Mouse (Mus musculus) E14TG2a.4 (cell line): ENCODE measurements around the gene Fkbp15.
A peak's percentile ranks its signal among the peaks of the same experiment; 100 is the strongest.

Experiments used
- H3K27me3 ChIP-seq: 2 replicates; pipeline ENCODE4 v1.6.1; 2014; ENCODE audit warnings: low read length, control low read depth; ENCODE audit not compliant: insufficient read depth
- H3K36me3 ChIP-seq: 2 replicates; pipeline ENCODE4 v1.6.1; 2014; ENCODE audit warnings: low read length, control low read depth; ENCODE audit not compliant: insufficient read depth
- H3K4me1 ChIP-seq: replicated peaks from 2 replicates; pipeline ENCODE4 v1.6.1; 2014; ENCODE audit warnings: low read depth, low read length, control low read depth
- H3K4me3 ChIP-seq: replicated peaks from 2 replicates; pipeline ENCODE4 v1.5.1; 2014; ENCODE audit warnings: mild to moderate bottlenecking, low read length
- H3K9me3 ChIP-seq: 2 replicates; pipeline ENCODE4 v1.6.1; 2014; ENCODE audit warnings: low read length, control low read depth
- CTCF ChIP-seq: conservative IDR thresholded peaks from 2 replicates; pipeline ENCODE4 v1.5.1; 2014; ENCODE audit warnings: low read length
- NANOG ChIP-seq: IDR thresholded peaks from 2 replicates; pipeline ENCODE4 v1.6.1; 2014; ENCODE audit warnings: borderline replicate concordance, low read length, mixed read lengths
- POU5F1 ChIP-seq: IDR thresholded peaks from 2 replicates; pipeline ENCODE4 v1.6.1; 2014; ENCODE audit warnings: low read length, borderline replicate concordance

The Fkbp15 gene

DNA sequence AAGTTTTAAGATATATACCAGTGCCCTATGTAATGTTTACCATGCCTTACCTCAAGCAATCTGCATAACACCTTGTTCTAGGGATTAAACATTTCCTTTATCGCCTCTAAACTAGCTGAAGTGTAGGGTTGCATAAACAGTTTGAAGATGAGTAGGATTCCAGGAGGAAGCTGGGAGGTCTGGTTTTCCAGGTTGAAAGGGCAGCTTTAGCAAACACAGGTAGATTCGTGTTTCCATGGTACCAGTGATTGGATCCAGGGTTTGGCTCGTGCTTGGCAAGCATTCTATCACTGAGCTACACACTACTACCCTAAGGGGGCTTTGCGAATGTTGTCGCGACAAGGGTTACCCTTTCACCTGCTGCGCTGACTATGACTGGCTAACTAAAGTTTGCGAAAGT is 4.0 kb upstream of the Fkbp15 start:
- Histone ChIP-seq H3K27me3 (no peaks in the 10 kb centered on the region), H3K9me3 (no peaks in the 10 kb centered on the region), H3K4me3 (no peak overlapping the region), H3K36me3 (0 out of 2 replicates have a peak, but pooled peaks cover 8% of the 10 kb centered on the region), H3K4me1 (peaks cover 61% of the 10 kb centered on the region)
- TF ChIP-seq NANOG (no peak), CTCF (no peak), POU5F1 (no peak)

DNA sequence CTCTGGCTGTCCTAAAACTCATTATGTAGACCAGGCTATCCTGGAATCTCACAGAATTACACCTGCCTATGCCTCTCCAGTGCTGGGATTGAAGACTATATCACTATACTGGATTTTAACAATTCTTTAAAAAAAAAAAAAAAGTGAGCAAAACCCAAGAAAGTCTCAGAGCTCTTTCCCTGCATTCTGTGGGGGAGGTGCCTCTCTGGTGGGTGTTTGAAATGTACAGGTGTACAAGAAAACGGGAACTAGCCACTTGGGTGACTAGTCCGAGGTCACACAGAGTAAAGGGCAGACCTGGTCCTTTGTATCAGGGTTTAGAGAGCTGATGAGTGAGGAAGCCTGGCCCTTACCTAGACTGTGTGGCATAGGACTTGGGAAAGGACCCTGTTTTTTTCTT is 2.1 kb upstream of the Fkbp15 start:
- H3K9me3 ChIP-seq: no peaks in the 10 kb centered on the region
- 0 out of 2 replicates have a peak, but pooled peaks cover 3% of the 10 kb centered on the region for H3K36me3 ChIP-seq

DNA sequence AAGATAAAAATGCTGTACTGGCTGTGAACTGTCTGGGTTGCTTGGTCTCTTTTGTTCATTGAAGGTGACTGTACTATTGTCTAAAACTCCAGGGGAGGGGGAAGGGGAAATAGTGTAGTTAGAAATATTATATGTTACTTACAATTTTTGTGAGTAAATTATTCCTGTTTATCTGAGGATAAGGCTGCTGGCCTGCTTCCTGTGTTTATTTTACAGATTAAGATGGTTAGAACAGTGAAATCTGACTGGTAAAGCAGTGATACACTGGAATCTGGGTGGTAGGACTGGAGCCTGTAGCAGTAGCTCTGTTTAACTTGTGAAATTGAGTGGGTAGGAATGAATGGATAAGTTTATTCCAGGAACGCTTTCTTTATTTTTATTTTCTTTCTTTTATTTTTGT is 1.6 kb upstream of the Fkbp15 start:
- no peaks in the 10 kb centered on the region for H3K27me3 ChIP-seq
- H3K36me3 ChIP-seq: 0 out of 2 replicates have a peak, but pooled peaks cover 3% of the 10 kb centered on the region
- peaks cover 53% of the 10 kb centered on the region for H3K4me1 ChIP-seq
- TF ChIP-seq CTCF (no peak), POU5F1 (no peak), NANOG (no peak)
- no peaks in the 10 kb centered on the region for H3K9me3 ChIP-seq
- peak overlapping the region; percentile 97 for H3K4me3 ChIP-seq

More for the DNA sequence above, 2.1 kb upstream of the Fkbp15 start:
- peaks cover 57% of the 10 kb centered on the region for H3K4me1 ChIP-seq
- no peak overlapping the region for H3K4me3 ChIP-seq
- no peaks in the 10 kb centered on the region for H3K27me3 ChIP-seq
- TF ChIP-seq CTCF: no peak
- TF ChIP-seq NANOG: no peak
- no peak for TF ChIP-seq POU5F1

DNA sequence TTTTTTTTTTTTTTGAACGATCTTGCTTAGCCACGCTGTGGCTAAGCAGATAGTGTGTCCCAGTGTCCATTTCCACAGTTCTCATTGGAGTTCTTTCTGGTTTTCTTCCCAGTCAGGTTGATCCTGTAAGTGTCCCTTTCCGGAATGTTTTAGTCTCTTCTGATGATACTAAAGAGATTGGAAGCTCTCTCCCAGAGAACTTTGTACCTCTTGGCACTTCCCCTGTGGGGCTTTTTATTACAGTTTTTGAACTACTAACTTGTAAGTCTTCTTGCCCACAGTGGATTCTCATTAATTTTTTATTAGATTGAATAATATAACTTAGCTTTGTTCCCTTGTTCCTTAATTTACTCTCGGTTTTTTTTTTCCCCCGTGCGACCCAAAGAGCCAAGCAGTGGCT is 1.2 kb upstream of the Fkbp15 start:
- H3K27me3 ChIP-seq: no peaks in the 10 kb centered on the region
- H3K36me3 ChIP-seq: 0 out of 2 replicates have a peak, but pooled peaks cover 3% of the 10 kb centered on the region
- TF ChIP-seq NANOG (no peak), CTCF (no peak), POU5F1 (no peak)
- H3K4me1 ChIP-seq: peaks cover 49% of the 10 kb centered on the region
- H3K4me3 ChIP-seq: peak overlapping the region; percentile 97
- H3K9me3 ChIP-seq: no peaks in the 10 kb centered on the region

DNA sequence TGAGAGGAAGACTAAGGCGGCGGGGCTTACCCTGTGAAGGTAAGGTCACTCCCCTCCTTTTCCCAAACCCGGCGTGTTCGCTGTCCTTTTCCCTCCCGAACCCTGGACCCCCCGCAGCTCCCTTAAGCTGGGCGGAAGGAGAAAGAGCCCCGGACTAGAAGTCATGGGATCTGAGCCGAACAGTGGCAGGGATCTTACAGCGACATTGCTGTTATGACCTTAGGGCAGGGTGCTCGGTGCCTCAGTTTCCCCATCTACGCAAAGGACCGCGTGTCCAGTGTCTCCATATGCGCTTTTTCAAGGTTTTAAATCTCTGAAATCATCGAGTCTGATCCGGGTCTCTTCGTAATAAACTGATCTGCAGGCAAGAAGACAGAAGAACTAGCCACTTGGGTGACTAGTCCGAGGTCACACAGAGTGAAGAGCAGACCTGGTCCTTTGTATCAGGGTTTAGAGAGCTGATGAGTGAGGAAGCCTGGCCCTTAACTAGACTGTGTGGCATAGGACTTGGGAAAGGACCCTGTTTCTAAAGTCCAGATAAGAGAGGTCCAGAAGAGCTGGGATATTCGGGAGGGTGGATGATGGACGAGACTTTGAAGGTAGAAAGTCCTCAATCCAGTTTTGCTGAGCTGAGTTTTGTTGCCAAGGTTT is 582 bp upstream of the Fkbp15 start:
- TF ChIP-seq CTCF (no peak), NANOG (no peak), POU5F1 (no peak)
- Histone ChIP-seq H3K36me3 (0 out of 2 replicates have a peak, but pooled peaks cover 3% of the 10 kb centered on the region), H3K4me1 (peaks cover 42% of the 10 kb centered on the region), H3K27me3 (no peaks in the 10 kb centered on the region), H3K4me3 (peak overlapping the region; percentile 97), H3K9me3 (no peaks in the 10 kb centered on the region)

DNA sequence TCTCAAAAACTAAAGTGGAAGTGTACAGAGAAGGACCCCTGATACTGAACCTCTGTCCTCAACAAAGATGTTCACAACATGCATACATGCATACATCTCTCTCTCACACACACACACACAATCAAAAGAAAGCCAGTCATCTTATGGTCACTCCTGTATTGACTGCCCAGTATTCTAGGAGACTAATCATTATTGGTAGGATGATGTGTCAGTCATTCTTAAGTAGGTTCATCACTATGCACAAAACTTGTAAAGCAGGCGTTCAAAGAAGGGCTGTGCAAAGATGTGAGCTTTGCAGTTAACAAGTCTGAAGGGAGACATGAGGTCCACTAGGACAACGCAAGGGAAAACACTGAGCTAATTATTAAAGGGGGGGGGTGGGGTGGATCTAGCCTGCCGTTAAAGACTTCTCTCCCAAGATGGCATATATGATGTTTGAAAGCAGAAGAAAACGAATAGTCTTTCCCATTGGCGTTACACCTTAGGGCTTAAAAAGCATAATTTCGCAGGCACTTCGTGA is 1.0 kb downstream of the Fkbp15 start:
- TF ChIP-seq POU5F1: no peak
- no peak for TF ChIP-seq CTCF
- TF ChIP-seq NANOG: no peak
- Histone ChIP-seq H3K27me3 (no peaks in the 10 kb centered on the region), H3K36me3 (0 out of 2 replicates have a peak, but pooled peaks cover 2% of the 10 kb centered on the region), H3K4me1 (peaks cover 26% of the 10 kb centered on the region), H3K4me3 (peak overlapping the region; percentile 97), H3K9me3 (no peaks in the 10 kb centered on the region)

DNA sequence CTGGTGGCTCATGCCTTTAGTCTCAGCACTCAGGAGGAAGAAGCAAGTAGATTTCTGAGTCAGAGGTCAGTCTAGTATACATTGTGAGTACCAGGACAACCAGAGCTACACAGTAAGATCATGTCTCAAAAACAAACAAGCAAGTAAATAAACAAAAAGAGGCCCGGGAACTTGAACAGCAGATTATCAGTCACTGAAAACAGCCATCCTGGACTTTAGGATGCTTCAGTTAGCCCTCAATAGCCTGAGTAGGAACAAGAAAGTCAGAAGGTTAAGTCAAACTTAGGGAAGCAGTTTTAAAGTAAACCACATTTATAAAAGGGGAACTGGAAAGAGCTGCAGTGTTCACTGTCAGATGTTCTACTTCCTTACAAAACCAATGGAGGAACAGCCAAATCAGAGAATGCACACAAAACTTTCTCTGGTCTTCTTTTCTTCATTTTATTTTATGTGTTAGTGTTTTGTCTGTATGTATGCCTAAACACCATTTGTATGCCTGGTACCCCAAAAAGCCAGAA is 2.7 kb downstream of the Fkbp15 start:
- Histone ChIP-seq H3K9me3 (no peaks in the 10 kb centered on the region), H3K27me3 (no peaks in the 10 kb centered on the region), H3K36me3 (no peaks in the 10 kb centered on the region), H3K4me1 (peaks cover 24% of the 10 kb centered on the region), H3K4me3 (no peak overlapping the region)
- no peak for TF ChIP-seq POU5F1
- no peak for TF ChIP-seq CTCF
- no peak for TF ChIP-seq NANOG

DNA sequence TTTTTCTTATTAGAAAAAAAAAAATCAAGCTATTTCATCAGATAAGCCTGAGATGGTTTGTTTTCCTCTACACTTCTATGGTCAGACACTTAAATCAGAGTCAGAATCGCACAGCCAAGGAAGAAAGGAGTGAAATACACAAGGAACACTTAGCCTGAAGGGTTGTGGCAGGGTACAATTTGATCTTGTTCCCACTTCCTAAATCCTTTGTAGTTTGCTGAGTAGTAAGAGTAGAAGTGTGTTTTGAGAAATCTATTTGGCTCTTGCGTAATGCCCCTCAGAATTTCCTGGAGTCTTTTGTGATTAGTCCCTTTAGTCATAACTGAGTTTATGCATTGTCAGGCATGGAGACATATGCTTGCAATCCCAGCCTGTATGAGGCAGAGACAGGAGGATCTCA is 11.0 kb downstream of the Fkbp15 start:
- Histone ChIP-seq H3K4me3 (no peak overlapping the region), H3K9me3 (no peaks in the 10 kb centered on the region), H3K27me3 (no peaks in the 10 kb centered on the region), H3K36me3 (peaks cover 20% of the 10 kb centered on the region), H3K4me1 (no peaks in the 10 kb centered on the region)
- TF ChIP-seq POU5F1 (no peak), CTCF (no peak)
